Mouse (Mus musculus): ENCODE data around the gene Dph1. TPM values are rescaled to one million over a fixed set of nuclear protein-coding genes. Genes with fewer than 3 reads are reported as not detected.
A peak's percentile ranks its signal among the peaks of the same experiment; 100 is the strongest.

Dph1 gene
- total RNA-seq (2018; cell fraction: chromatin; rRNA removed) = 10 to 100 TPM in 17 of 26 experiments, 1 to 10 TPM in 9; 2.9 to 22.5 (median 13.0) TPM
- 1 to 10 TPM; 4.2 to 9.7 (median 6.6) TPM for total RNA-seq (2018; cell fraction: cytosol; rRNA removed)
- total RNA-seq (2018; cell fraction: nucleus; rRNA removed) = 10 to 100 TPM in 8 of 26 experiments, 1 to 10 TPM in 18; 2.8 to 18.9 (median 6.9) TPM
- 3.0 to 14.0 TPM (median 8.4 TPM) in 3 replicates for polyA plus RNA-seq (2018)

DNA sequence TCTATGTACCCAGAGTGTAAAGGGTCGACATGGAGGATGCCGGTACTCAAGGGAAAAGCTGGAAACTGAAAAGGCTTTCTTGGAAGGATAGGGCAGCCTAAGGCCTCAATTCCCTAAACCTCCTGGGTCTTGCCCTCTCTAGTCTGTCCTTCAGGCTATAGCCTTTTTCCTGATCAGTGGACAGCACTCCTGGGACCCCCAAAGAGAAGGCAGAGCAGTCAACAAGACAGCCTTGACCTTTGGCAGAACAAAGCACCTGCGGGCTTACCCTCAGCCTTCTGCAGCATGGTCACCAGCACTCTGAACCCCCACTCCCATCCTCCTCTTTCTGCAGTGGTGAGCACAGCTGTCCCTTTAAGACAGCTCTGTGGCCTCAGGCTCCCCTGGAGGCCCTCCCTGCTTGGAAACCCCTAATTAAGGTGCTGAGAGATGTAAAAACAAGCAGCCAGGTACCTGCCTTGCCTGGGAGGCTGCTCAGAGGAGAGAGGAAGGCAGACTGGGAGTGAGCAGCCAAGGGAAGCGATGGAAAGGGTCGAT lies at the start of gene Dph1:
Gene Dph1 (minus strand): TSS at position 337 of the 537 bp plus-strand sequence.
- no peaks in the 10 kb centered on the region for H3K36me3 ChIP-seq (ENCODE audit: inconsistent target)
- WGBS (ENCODE audit: missing documents) = 77% methylated on average over 5 of the region's 5 CpGs
- H3K79me2 ChIP-seq (ENCODE audit: inconsistent target) = peaks cover 12% of the 10 kb centered on the region; the same call in 1 of the 2 replicates
- 0 out of 2 replicates have a peak within 1 kb of the TSS, but pooled peaks have one; percentile 10 for H3K27ac ChIP-seq
- peak within 1 kb of the TSS; percentile 99 for H3K4me3 ChIP-seq (ENCODE audit: inconsistent target)

DNA sequence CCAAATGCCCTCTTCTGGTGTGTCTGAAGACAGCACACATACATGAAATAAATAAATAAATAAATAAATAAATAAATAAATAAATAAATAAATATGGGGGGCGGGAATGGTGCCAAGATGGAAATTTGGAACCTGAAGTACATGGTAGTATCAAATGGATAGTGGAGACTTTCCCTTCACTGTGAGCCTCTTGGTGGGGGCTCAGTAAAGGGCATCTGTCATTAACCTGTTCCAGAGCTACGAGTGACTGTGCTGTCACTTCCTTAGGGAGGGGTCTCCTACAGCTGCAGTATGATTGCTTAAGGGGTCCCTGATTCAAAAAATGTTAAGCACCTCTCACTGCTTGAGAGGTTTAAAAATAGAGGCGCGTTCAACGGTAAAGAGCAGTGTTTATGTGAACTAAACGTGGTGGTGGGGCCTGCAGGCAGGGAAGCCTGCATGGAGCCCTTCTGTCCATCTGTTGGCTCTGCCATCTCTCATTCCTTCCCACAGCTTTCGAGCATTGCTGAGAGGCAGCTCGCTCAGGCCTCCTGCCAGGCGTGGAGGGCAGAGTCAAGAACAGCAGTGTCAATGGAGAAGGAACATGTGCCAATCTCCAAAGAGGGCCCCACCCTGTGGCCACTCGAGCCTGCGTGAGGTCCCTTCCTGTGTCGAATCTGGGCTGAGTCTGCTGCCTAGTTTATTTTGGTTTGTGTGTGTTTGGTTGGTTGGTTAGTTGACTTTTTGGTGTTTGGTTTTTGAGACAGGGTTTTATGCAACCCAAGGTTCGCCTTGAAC lies 49.3 kb upstream of the Dph1 start:
- WGBS (ENCODE audit: missing documents) = 56% methylated on average over 13 of the region's 13 CpGs
- no peak overlapping the region for H3K4me3 ChIP-seq (ENCODE audit: inconsistent target)
- H3K79me2 ChIP-seq (ENCODE audit: inconsistent target) = no peaks in the 10 kb centered on the region
- no peaks in the 10 kb centered on the region for H3K36me3 ChIP-seq (ENCODE audit: inconsistent target)
- H3K27ac ChIP-seq = no peak overlapping the region

DNA sequence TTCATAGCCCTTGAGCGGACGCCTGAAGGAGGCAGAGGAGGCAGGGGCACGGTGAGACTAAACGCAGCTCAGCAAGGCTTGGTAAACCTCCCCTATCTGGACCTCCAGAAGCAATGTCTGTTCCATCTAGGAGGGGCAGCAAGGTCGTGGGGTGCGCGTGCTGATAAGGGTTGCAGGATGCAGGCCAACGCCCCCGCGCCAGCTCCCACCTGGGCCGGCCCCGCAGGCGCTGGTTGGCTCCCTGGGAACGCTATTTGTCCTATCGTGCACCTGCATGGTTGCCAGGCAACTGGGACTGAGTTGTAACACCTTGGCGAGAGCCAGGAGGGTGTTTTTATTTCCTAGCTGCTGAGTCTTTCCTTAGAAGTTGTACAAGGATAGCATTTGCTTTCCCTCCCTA lies 43.7 kb upstream of the Dph1 start:
- 36% methylated on average over 15 of the region's 16 CpGs for WGBS (ENCODE audit: missing documents)
- H3K27ac ChIP-seq = no peak overlapping the region
- H3K4me3 ChIP-seq (ENCODE audit: inconsistent target) = no peak overlapping the region
- H3K36me3 ChIP-seq (ENCODE audit: inconsistent target) = no peaks in the 10 kb centered on the region
- H3K79me2 ChIP-seq (ENCODE audit: inconsistent target) = no peaks in the 10 kb centered on the region

DNA sequence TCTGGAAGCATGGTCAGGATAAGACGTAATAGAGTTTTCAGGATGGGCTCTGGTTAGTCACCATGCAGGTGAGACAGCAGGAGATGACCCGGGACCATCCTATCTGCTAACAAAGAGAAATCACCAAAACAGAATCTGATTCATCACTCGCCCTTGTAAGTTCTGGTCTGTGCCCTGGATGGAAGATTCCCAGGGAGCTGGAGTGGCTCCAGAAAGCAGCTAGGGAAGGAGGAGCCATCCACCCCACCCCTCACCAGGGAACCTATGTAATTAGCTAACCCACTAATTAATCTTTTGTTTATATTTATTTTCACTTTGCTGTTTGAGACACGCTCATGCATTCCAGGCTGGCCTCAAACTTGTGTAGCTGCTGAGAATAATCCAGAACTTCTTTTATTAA lies 41.4 kb upstream of the Dph1 start:
- Histone ChIP-seq H3K79me2 (ENCODE audit: inconsistent target) (no peaks in the 10 kb centered on the region), H3K27ac (no peak overlapping the region), H3K4me3 (ENCODE audit: inconsistent target) (no peak overlapping the region), H3K36me3 (ENCODE audit: inconsistent target) (no peaks in the 10 kb centered on the region)
- WGBS (ENCODE audit: missing documents) = 87% methylated on average over 4 of the region's 4 CpGs

DNA sequence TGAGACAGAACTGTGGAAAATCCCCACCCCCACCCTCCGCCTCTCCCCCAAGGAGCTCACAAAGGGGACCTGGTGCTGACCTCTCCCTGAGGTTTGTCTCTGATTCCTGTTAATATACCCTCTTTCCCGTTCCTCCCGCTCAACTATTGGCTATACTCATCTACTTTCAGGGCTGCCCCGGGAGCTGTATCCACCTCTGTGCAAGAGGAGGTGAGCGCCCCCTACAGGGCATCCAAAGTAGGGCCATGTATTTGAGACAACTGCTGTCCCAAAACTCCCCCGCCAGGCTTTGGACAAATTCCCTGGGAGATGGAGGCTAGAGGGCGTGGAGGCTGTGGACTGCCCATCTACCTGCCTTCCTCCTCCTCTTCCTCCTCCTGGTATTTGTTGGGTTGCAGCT lies 40.7 kb upstream of the Dph1 start:
- 21% methylated on average over 7 of the region's 7 CpGs for WGBS (ENCODE audit: missing documents)
- no peaks in the 10 kb centered on the region for H3K79me2 ChIP-seq (ENCODE audit: inconsistent target)
- H3K27ac ChIP-seq = no peak overlapping the region
- H3K4me3 ChIP-seq (ENCODE audit: inconsistent target) = no peak overlapping the region
- no peaks in the 10 kb centered on the region for H3K36me3 ChIP-seq (ENCODE audit: inconsistent target)

DNA sequence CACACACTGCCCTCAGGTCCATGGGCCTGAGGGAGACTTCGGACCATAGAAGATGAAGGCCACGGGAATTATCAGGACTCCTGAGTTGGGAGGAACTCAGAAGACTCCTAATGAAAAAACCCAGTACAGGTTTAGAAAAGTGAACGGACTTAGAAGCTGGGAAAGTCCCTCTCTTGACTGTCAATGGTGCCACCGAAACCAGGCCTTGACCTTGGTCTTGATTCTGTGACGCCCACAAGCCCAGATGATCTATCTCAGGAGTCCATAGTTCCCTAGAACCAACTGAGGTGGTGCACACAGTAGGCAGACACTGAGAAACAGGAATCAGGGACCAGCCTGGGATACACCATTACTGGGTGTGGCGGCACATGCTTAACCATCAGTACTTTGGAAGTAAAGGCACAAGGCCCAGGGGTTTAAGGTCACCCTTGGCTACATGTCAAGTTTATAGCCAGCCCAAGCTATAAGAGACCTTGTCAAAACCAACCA lies 39.3 kb upstream of the Dph1 start:
- WGBS (ENCODE audit: missing documents) = 96% methylated on average over 6 of the region's 6 CpGs
- Histone ChIP-seq H3K4me3 (ENCODE audit: inconsistent target) (no peak overlapping the region), H3K27ac (no peak overlapping the region), H3K36me3 (ENCODE audit: inconsistent target) (no peaks in the 10 kb centered on the region), H3K79me2 (ENCODE audit: inconsistent target) (no peaks in the 10 kb centered on the region)

DNA sequence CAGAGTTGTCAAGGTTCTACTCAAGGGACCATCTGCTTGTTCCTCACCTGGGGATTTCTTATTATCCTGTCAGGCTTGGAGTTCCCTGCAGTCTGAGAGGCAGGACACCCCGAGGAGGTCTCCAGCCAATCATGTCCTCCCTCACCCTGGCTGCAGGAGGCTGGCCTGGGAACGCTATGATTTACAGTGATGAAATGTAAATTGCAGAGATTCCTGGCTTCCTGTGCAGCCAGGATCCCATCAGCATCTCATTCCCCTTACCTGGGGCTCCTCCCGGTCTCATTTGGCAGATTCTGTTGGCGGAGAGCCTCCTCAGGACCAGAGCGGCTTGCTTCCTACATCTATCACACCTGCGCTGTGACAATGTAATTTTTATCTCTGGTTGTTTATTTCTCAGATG lies 38.2 kb upstream of the Dph1 start:
- no peaks in the 10 kb centered on the region for H3K36me3 ChIP-seq (ENCODE audit: inconsistent target)
- H3K27ac ChIP-seq = no peak overlapping the region
- 93% methylated on average over 6 of the region's 6 CpGs for WGBS (ENCODE audit: missing documents)
- no peaks in the 10 kb centered on the region for H3K79me2 ChIP-seq (ENCODE audit: inconsistent target)
- no peak overlapping the region for H3K4me3 ChIP-seq (ENCODE audit: inconsistent target)

DNA sequence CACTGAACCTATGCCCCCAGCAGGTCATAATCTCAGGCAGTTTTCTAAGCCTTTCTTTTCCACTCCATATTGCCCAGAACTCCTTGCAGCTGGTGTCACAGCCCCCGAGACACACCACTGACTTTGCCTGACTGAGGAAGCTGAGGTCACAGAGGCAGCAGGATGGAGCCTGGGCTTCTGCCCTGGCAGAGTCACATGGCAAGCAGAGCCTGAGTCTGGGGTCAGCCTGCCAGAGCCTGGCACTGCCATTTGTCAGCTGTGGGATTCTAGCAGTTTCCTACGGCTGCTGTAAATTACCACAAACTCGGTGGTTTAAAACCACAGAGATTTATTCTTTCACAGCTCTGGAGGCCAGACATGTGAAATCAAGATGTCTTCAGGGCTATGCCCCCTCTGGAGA lies 36.6 kb upstream of the Dph1 start:
- WGBS (ENCODE audit: missing documents) = 15% methylated on average over 3 of the region's 3 CpGs
- Histone ChIP-seq H3K36me3 (ENCODE audit: inconsistent target) (no peaks in the 10 kb centered on the region), H3K79me2 (ENCODE audit: inconsistent target) (no peaks in the 10 kb centered on the region), H3K4me3 (ENCODE audit: inconsistent target) (no peak overlapping the region), H3K27ac (no peak overlapping the region)

DNA sequence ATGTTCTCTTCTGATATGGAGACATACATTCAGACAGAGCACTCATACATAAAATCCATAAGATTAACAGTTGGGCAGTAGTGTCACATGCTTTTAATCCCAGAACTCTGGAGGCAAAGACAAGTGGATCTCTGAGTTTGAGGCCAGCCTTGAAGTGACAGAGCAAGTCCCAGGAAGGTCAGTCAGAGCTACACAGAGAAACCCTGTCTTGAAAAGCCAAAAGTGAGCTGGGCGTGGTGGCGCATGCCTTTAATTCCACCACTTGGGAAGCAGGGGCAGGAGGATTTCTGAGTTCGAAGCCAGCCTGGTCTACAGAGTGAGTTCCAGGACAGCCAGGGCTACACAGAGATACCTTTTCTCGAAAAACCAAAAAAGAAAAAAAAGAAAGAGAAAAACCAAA lies 33.8 kb upstream of the Dph1 start:
- WGBS (ENCODE audit: missing documents) = 90% methylated on average over 4 of the region's 4 CpGs
- Histone ChIP-seq H3K4me3 (ENCODE audit: inconsistent target) (no peak overlapping the region), H3K36me3 (ENCODE audit: inconsistent target) (no peaks in the 10 kb centered on the region), H3K27ac (no peak overlapping the region), H3K79me2 (ENCODE audit: inconsistent target) (no peaks in the 10 kb centered on the region)

DNA sequence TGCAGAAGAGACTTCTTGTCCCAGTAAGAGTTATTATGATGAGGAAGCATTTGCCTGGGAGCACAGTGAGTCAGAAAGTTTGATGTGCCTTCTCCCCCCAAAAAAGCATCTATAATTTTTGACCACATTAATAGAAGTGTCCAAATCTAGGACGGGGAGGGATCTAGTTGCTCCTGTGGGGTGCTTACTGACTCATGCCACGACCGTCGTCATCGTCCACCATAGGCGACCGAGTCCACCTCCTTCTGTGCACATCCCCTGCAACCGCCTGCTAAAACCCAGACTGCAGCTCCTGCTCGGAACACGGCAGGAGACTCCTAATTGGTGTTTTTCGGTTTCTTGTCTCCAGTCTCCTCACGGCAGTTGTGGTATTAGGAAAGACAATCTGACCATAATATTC lies 33.0 kb upstream of the Dph1 start:
- no peaks in the 10 kb centered on the region for H3K79me2 ChIP-seq (ENCODE audit: inconsistent target)
- H3K4me3 ChIP-seq (ENCODE audit: inconsistent target) = no peak overlapping the region
- 94% methylated on average over 12 of the region's 12 CpGs for WGBS (ENCODE audit: missing documents)
- no peak overlapping the region for H3K27ac ChIP-seq
- H3K36me3 ChIP-seq (ENCODE audit: inconsistent target) = no peaks in the 10 kb centered on the region

DNA sequence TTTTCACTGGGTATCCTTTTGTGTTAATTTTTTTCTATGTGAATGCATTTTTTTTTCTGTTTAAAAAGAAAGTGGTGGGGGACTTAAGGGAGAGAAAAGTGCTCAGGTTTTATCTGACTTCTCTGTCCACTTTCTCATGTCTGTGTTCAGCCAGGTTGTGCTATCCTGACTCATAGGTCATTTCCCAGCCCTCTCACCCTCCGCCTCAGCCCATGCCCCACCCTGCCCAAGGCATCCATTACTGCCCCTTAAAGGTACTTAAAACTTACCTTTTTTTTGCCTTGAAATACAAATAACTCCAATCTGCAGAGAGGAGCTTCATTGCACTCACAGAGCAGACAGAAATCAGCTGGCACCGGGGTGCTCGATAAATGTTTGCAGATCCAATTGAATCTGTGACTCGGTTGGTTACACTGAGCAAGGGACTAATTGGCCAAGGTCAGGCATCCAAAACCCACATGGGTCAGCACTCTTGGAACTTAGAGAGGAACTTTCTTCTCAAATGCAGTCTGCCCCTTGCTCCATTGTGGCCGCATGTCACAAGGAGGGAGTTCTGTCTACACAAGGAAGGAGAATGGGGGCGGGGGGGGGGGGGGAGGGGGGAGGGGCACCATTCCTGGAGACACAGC lies 29.6 kb upstream of the Dph1 start:
- H3K27ac ChIP-seq = no peak overlapping the region
- H3K79me2 ChIP-seq (ENCODE audit: inconsistent target) = no peaks in the 10 kb centered on the region
- H3K36me3 ChIP-seq (ENCODE audit: inconsistent target) = no peaks in the 10 kb centered on the region
- 86% methylated on average over 5 of the region's 6 CpGs for WGBS (ENCODE audit: missing documents)
- H3K4me3 ChIP-seq (ENCODE audit: inconsistent target) = no peak overlapping the region

DNA sequence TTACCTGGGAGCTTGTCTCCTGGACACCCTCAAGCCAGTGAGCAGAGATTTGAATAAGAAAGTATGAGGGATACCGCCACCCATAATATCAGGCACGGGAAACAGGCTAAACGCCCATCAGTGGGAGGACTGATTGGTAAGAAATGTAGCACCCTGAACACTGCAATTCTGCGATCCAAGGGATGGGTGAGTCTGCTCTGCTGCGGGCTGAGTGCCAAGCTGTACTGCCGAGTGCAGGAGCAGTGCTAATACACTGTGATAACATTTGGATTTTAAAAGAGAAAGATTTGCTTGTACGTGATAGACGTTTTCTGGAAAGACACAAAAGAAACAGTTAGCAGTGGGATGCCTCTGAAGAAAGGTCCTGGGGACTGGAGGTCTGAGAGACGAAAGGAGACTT lies 29.1 kb upstream of the Dph1 start:
- Histone ChIP-seq H3K27ac (no peak overlapping the region), H3K4me3 (ENCODE audit: inconsistent target) (no peak overlapping the region), H3K79me2 (ENCODE audit: inconsistent target) (no peaks in the 10 kb centered on the region), H3K36me3 (ENCODE audit: inconsistent target) (no peaks in the 10 kb centered on the region)
- WGBS (ENCODE audit: missing documents) = 93% methylated on average over 9 of the region's 9 CpGs

DNA sequence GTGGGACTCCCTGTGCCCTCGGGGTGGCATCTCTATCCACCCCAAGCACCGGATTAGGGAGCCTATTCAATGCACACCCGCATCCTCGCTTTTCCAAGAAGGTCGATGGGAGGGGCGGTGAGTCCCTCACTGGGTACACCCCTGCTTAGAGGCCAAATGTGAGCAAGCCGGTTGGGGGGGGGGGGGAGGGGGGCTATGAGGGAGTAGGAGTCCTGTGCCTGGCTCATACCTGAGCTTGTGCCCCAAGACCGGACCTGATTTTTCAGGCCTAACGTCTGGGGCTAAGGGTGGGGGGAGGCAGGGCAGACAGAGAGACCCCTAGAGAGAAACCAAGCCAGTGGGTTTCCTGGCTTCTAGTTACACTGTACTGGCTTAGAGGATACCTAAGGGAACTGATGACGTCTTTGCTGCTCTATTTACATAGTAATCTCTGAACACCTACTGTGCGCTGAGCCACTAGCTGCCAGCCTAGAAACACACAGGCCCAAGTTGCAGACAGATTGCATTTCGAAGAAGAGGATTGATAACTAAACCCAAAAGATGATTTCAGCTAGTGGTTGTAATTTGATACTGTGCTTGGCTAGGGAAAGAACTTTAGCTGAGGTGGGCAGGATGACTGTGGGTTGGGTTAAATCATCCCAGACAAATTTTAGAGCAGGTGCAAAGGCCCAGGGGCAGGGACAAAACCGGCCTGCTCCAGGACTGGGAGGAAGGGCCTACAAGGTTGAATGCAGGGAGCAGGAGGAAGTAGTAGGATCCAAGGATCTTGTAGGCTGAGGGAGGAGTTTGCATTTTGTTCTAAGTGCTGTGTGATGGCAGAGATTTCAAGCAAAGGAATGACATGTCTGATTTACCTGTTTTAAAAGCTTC lies 23.3 kb upstream of the Dph1 start:
- H3K4me3 ChIP-seq (ENCODE audit: inconsistent target) = no peak overlapping the region
- H3K79me2 ChIP-seq (ENCODE audit: inconsistent target) = no peaks in the 10 kb centered on the region
- H3K36me3 ChIP-seq (ENCODE audit: inconsistent target) = no peaks in the 10 kb centered on the region
- H3K27ac ChIP-seq = no peak overlapping the region
- 56% methylated on average over 9 of the region's 13 CpGs for WGBS (ENCODE audit: missing documents)

DNA sequence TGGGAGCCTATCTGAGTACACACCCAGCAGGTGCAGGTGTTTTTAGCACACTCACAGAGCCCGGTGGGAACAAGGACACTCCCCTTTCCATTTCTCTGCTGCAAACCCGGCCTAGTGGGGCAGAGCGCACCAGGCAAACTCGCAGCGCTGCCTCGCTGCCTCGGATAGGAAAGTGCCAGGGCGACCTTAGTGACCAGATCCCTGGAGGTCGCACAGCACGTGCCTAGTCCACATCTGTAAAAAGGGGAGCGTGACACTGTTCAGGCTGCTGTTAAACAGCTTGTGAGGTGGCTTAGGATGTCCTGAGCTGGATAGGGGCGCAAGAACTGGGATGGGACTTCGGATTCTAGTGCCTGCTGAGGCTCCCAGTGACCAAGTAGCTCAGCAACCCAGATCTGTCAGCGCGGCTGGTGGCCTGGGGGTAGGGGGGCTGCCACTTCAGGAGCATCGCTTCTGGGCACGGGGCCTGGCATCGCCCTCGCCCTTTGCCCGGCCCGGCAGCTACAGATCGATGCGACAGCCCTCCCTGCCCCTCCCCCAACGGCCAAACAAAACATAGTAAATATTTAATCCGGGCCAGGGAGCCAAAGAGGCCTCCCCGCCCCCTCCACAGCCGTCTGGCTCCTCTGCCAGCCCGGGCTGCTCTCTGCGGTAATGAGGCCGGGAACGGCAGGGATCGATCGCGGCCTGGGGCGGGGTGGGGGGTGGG lies 22.5 kb upstream of the Dph1 start:
- no peak overlapping the region for H3K27ac ChIP-seq
- 62% methylated on average over 32 of the region's 35 CpGs for WGBS (ENCODE audit: missing documents)
- no peaks in the 10 kb centered on the region for H3K79me2 ChIP-seq (ENCODE audit: inconsistent target)
- H3K4me3 ChIP-seq (ENCODE audit: inconsistent target) = no peak overlapping the region
- no peaks in the 10 kb centered on the region for H3K36me3 ChIP-seq (ENCODE audit: inconsistent target)

All from macrophage (primary cell).